Mouse (Mus musculus) myocyte (in vitro differentiated cells): ENCODE measurements around the gene Mbtps1. TPM values are rescaled to one million over a fixed set of nuclear protein-coding genes. Genes with fewer than 3 reads are reported as not detected.

Source experiments
- H3K27me3 ChIP-seq: one replicate; pipeline ENCODE4 v1.6.1; 2011; ENCODE audit not compliant: control insufficient read depth, insufficient read depth, insufficient read length
- H3K36me3 ChIP-seq: one replicate; pipeline ENCODE4 v1.6.1; 2011; ENCODE audit not compliant: control insufficient read depth, insufficient read depth
- H3K4me2 ChIP-seq: one replicate; pipeline ENCODE4 v1.6.1; 2011; ENCODE audit warnings: low read depth, control low read depth
- H3K4me3 ChIP-seq: one replicate; pipeline ENCODE4 v1.5.1; 2011; ENCODE audit warnings: mild to moderate bottlenecking, control low read depth, moderate library complexity
- H3K79me2 ChIP-seq: one replicate; pipeline ENCODE4 v1.6.1; 2011; ENCODE audit not compliant: control insufficient read depth, insufficient read depth
- H3ac ChIP-seq: one replicate; pipeline ENCODE4 v1.6.1; 2011; ENCODE audit not compliant: control insufficient read depth, insufficient read length
- CEBPB ChIP-seq: IDR thresholded peaks from 2 replicates; pipeline ENCODE4 v1.6.1; 2011; ENCODE audit warnings: mild to moderate bottlenecking, moderate library complexity; ENCODE audit not compliant: poor library complexity, insufficient read depth, severe bottlenecking
- E2F4 ChIP-seq: IDR thresholded peaks from one replicate; pipeline ENCODE4 v1.6.1; 2011; ENCODE audit warnings: mild to moderate bottlenecking, control low read depth, moderate library complexity; ENCODE audit not compliant: insufficient read depth
- MAX ChIP-seq: IDR thresholded peaks from one replicate; pipeline ENCODE4 v1.6.1; 2011; ENCODE audit warnings: low read depth, mild to moderate bottlenecking, control low read depth
- MYOD1 ChIP-seq, 3 experiments: IDR thresholded peaks; one replicate each; pipeline ENCODE4 v1.6.1; 2011; ENCODE audit warnings: control low read depth in 2 of 3, low read depth in 2 of 3, mild to moderate bottlenecking in 2 of 3, moderate library complexity in 1 of 3; ENCODE audit not compliant: insufficient read length in 2 of 3, control insufficient read depth in 1 of 3
- MYOG ChIP-seq, 3 experiments: IDR thresholded peaks; one replicate each; pipeline ENCODE4 v1.6.1; 2011; ENCODE audit warnings: control low read depth in 2 of 3, low read depth in 2 of 3, mild to moderate bottlenecking in 2 of 3; ENCODE audit not compliant: insufficient read length in 2 of 3, control insufficient read depth in 1 of 3, insufficient read depth in 1 of 3
- POLR2A ChIP-seq: IDR thresholded peaks from one replicate; pipeline ENCODE4 v1.6.1; 2011; ENCODE audit warnings: low read depth, mild to moderate bottlenecking, control low read depth, moderate library complexity; ENCODE audit not compliant: insufficient read length
- POLR2AphosphoS2 ChIP-seq: IDR thresholded peaks from one replicate; pipeline ENCODE4 v1.6.1; 2011; ENCODE audit warnings: low read depth, control low read depth; ENCODE audit not compliant: insufficient read length
- REST ChIP-seq: IDR thresholded peaks from one replicate; pipeline ENCODE4 v1.6.1; 2011; ENCODE audit warnings: mild to moderate bottlenecking, control low read depth, moderate library complexity; ENCODE audit not compliant: insufficient read depth, insufficient read length
- SRF ChIP-seq: IDR thresholded peaks from one replicate; pipeline ENCODE4 v1.6.1; 2011; ENCODE audit warnings: low read depth; ENCODE audit not compliant: control insufficient read depth, insufficient read length
- TCF12 ChIP-seq: IDR thresholded peaks from one replicate; pipeline ENCODE4 v1.6.1; 2011; ENCODE audit warnings: mild to moderate bottlenecking, control low read depth; ENCODE audit not compliant: poor library complexity, insufficient read depth, severe bottlenecking
- TCF3 ChIP-seq: IDR thresholded peaks from one replicate; pipeline ENCODE4 v1.6.1; 2011; ENCODE audit warnings: low read depth, control low read depth; ENCODE audit not compliant: insufficient read length
- USF1 ChIP-seq: IDR thresholded peaks from one replicate; pipeline ENCODE4 v1.6.1; 2011; ENCODE audit warnings: low read depth, mild to moderate bottlenecking, control low read depth, moderate library complexity
- polyA plus RNA-seq: library from polyadenylated mRNA; unstranded; fragments of >200 nt; fragmentation: generic; extraction: Trizol; gene quantifications from one replicate; pipeline ENCODE4 v1.2.1, GENCODE M21; 2012; ENCODE audit warnings: missing spikeins

Gene Mbtps1
- polyA plus RNA-seq, 1 experiment = 70.8 TPM

GRCm38 (mm10) chr8:119528762-119529161, 29.8 kb downstream of the Mbtps1 start:
- Histone ChIP-seq H3ac (no peak overlapping the region), H3K27me3 (no peaks in the 10 kb centered on the region), H3K36me3 (peaks cover 27% of the 10 kb centered on the region), H3K79me2 (no peaks in the 10 kb centered on the region), H3K4me3 (no peak overlapping the region), H3K4me2 (no peak overlapping the region)
- TF ChIP-seq POLR2AphosphoS2 (no peak), POLR2A (no peak), TCF3 (no peak), MYOG (IDR thresholded peaks at IDR 0.05; ENCODE audit: control insufficient read depth in 1 of 3, insufficient read depth in 1 of 3, insufficient read length in 2 of 3, low read depth in 2 of 3) (no peak), USF1 (no peak)

- Histone ChIP-seq H3K27me3 (no peaks in the 10 kb centered on the region), H3K36me3 (peaks cover 55% of the 10 kb centered on the region), H3ac (no peak overlapping the region), H3K4me2 (no peak overlapping the region), H3K79me2 (no peaks in the 10 kb centered on the region), H3K4me3 (no peak overlapping the region)
- TF ChIP-seq TCF12 (no peak), SRF (no peak), POLR2AphosphoS2 (no peak), MYOD1 (IDR thresholded peaks at IDR 0.05; ENCODE audit: control insufficient read depth in 1 of 3, insufficient read length in 2 of 3, low read depth in 2 of 3) (no peak), USF1 (no peak), POLR2A (no peak)
These were observed 38.4 kb downstream of the Mbtps1 start for GRCm38 (mm10) chr8:119520102-119520501.

GRCm38 (mm10) chr8:119516674-119517073, 41.9 kb downstream of the Mbtps1 start:
- no peaks in the 10 kb centered on the region for H3K27me3 ChIP-seq
- peaks cover 44% of the 10 kb centered on the region for H3K36me3 ChIP-seq
- TF ChIP-seq CEBPB = no peak
- TF ChIP-seq MYOG (IDR thresholded peaks at IDR 0.05; ENCODE audit: control insufficient read depth in 1 of 3, insufficient read depth in 1 of 3, insufficient read length in 2 of 3, low read depth in 2 of 3) = no peak
- no peak for TF ChIP-seq MAX
- TF ChIP-seq POLR2AphosphoS2 = no peak
- TF ChIP-seq SRF = no peak
- TF ChIP-seq E2F4 = no peak
- TF ChIP-seq MYOD1 (IDR thresholded peaks at IDR 0.05; ENCODE audit: control insufficient read depth in 1 of 3, insufficient read length in 2 of 3, low read depth in 2 of 3) = no peak
- no peak for TF ChIP-seq TCF12
- TF ChIP-seq USF1 = no peak
- TF ChIP-seq REST = no peak
- no peak for TF ChIP-seq POLR2A
- TF ChIP-seq TCF3 = no peak
- H3K4me2 ChIP-seq = no peak overlapping the region
- H3ac ChIP-seq = no peak overlapping the region
- H3K79me2 ChIP-seq = no peaks in the 10 kb centered on the region
- H3K4me3 ChIP-seq = no peak overlapping the region

GRCm38 (mm10) chr8:119515767-119516166, 42.8 kb downstream of the Mbtps1 start:
- Histone ChIP-seq H3K4me3 (no peak overlapping the region), H3K36me3 (peaks cover 43% of the 10 kb centered on the region), H3ac (no peak overlapping the region), H3K4me2 (no peak overlapping the region), H3K79me2 (no peaks in the 10 kb centered on the region), H3K27me3 (no peaks in the 10 kb centered on the region)
- TF ChIP-seq SRF (no peak), MYOG (IDR thresholded peaks at IDR 0.05; ENCODE audit: control insufficient read depth in 1 of 3, insufficient read depth in 1 of 3, insufficient read length in 2 of 3, low read depth in 2 of 3) (no peak), TCF12 (no peak), E2F4 (no peak), MAX (no peak), CEBPB (no peak), MYOD1 (IDR thresholded peaks at IDR 0.05; ENCODE audit: control insufficient read depth in 1 of 3, insufficient read length in 2 of 3, low read depth in 2 of 3) (no peak), POLR2A (no peak), USF1 (no peak), TCF3 (no peak), REST (no peak), POLR2AphosphoS2 (no peak)

- TF ChIP-seq REST (no peak), POLR2A (no peak), MYOD1 (IDR thresholded peaks at IDR 0.05; ENCODE audit: control insufficient read depth in 1 of 3, insufficient read length in 2 of 3, low read depth in 2 of 3) (no peak), CEBPB (no peak), E2F4 (no peak), MYOG (IDR thresholded peaks at IDR 0.05; ENCODE audit: control insufficient read depth in 1 of 3, insufficient read depth in 1 of 3, insufficient read length in 2 of 3, low read depth in 2 of 3) (no peak), POLR2AphosphoS2 (no peak)
- Histone ChIP-seq H3K4me2 (no peak overlapping the region), H3K36me3 (peaks cover 35% of the 10 kb centered on the region), H3K4me3 (no peak overlapping the region), H3K27me3 (no peaks in the 10 kb centered on the region), H3ac (no peak overlapping the region), H3K79me2 (no peaks in the 10 kb centered on the region)
These were observed 43.6 kb downstream of the Mbtps1 start for GRCm38 (mm10) chr8:119514940-119515339.
